Mouse (Mus musculus) stomach, embryonic 15.5 days (tissue): ENCODE data around the gene Sh3glb1. TPM values are rescaled to one million over a fixed set of nuclear protein-coding genes. Genes with fewer than 3 reads are reported as not detected.
"Not testable (repeated sequence)": the region's sequence is repeated elsewhere in the genome, so short reads cannot be mapped to it uniquely, and the experiment has no call there.

Source experiments
- ATAC-seq: fragments of 200-750 bp; cut with Nextera tagmentation; 2 replicates; pipeline ENCODE4 v1.8.0; 2017; ENCODE audit warnings: low read depth, moderate number of reproducible peaks, moderate TSS enrichment; ENCODE audit not compliant: insufficient read depth, low FRiP score
- H3K27ac ChIP-seq: fragments of 300-500 bp; sonication (generic); 2 replicates; pipeline ENCODE4 v1.5.1; 2015; ENCODE audit warnings: mild to moderate bottlenecking, inconsistent platforms
- H3K27me3 ChIP-seq: fragments of 300-500 bp; sonication (generic); replicated peaks from 2 replicates; pipeline ENCODE4 v1.6.1; 2015; ENCODE audit warnings: inconsistent platforms
- H3K36me3 ChIP-seq: fragments of 300-500 bp; sonication (generic); 2 replicates; pipeline ENCODE4 v1.6.1; 2015; ENCODE audit warnings: inconsistent platforms
- H3K4me1 ChIP-seq: fragments of 300-500 bp; sonication (generic); 2 replicates; pipeline ENCODE4 v1.6.1; 2015; ENCODE audit warnings: inconsistent platforms
- H3K4me2 ChIP-seq: fragments of 300-500 bp; sonication (generic); 2 replicates; pipeline ENCODE4 v1.6.1; 2015; ENCODE audit warnings: mild to moderate bottlenecking, inconsistent platforms
- H3K4me3 ChIP-seq: fragments of 300-500 bp; sonication (generic); replicated peaks from 2 replicates; pipeline ENCODE4 v1.5.1; 2015; ENCODE audit warnings: inconsistent platforms
- H3K9ac ChIP-seq: fragments of 300-500 bp; sonication (generic); 2 replicates; pipeline ENCODE4 v1.6.1; 2015; ENCODE audit warnings: inconsistent platforms
- H3K9me3 ChIP-seq: fragments of 300-500 bp; sonication (generic); 2 replicates; pipeline ENCODE4 v1.6.1; 2016; ENCODE audit warnings: inconsistent platforms
- WGBS: fragments of 180-500 bp; shearing (Covaris S2); methylation state at CpG from one replicate; pipeline ENCODE4 v1.1.7; 2015; 5-methylcytosine and 5-hydroxymethylcytosine counted together
- polyA plus RNA-seq: library from polyadenylated mRNA; unstranded; fragments of >200 nt; fragmentation: Nextera tagmentation; extraction: Ambion mirVana; gene quantifications from 2 replicates; pipeline ENCODE4 v1.2.1, GENCODE M21; 2015

The Sh3glb1 gene
- polyA plus RNA-seq, 1 experiment from 2014 or later: 98.1 TPM

GRCm38 (mm10) chr3:144723455-144723854 is 3.3 kb upstream of the Sh3glb1 start:
- WGBS: 43% methylated on average over 4 of the region's 4 CpGs
- H3K9ac ChIP-seq: no peak overlapping the region
- no peak overlapping the region for H3K4me3 ChIP-seq
- H3K27ac ChIP-seq: no peak overlapping the region
- H3K4me2 ChIP-seq: no peak overlapping the region
- H3K36me3 ChIP-seq: no peaks in the 10 kb centered on the region
- 0 out of 2 replicates have a peak, but pooled peaks cover 6% of the 10 kb centered on the region for H3K4me1 ChIP-seq
- H3K27me3 ChIP-seq: no peaks in the 10 kb centered on the region
- no peak for ATAC-seq
- no peaks in the 10 kb centered on the region for H3K9me3 ChIP-seq

DNA sequence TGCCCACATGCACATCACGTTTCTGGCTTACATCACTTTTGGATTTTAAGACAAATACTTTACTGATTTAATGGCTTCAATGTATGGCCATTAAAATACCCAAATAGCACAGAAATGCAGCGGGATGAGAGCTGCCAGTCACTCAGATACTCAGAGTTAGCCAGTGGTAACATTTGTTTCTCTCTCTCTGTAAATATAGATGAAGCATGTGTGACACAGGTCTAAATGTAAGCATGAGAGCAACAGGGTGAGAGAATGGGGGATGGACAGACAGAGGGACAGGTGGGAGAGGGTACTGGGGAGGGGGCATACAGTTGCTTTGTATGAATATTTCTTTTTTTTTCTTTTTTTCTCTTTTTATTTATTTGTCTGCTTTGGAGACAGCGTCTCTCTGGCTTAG is 2.4 kb upstream of the Sh3glb1 start:
- H3K4me1 ChIP-seq: peaks cover 12% of the 10 kb centered on the region; the same call in 1 of the 2 replicates
- not testable (repeated sequence) for H3K9me3 ChIP-seq, H3K9ac ChIP-seq, H3K4me3 ChIP-seq, H3K4me2 ChIP-seq, H3K27me3 ChIP-seq, H3K36me3 ChIP-seq, ATAC-seq, H3K27ac ChIP-seq
- 80% methylated on average over 3 of the region's 3 CpGs for WGBS

- Histone ChIP-seq H3K9ac (no peak overlapping the region), H3K4me2 (no peak overlapping the region), H3K36me3 (no peaks in the 10 kb centered on the region), H3K27me3 (no peaks in the 10 kb centered on the region), H3K4me3 (no peak overlapping the region), H3K9me3 (no peaks in the 10 kb centered on the region), H3K4me1 (peaks cover 13% of the 10 kb centered on the region; the same call in 1 of the 2 replicates), H3K27ac (no peak overlapping the region)
- WGBS: 75% methylated on average over 9 of the region's 9 CpGs
- no peak for ATAC-seq
Observed at GRCm38 (mm10) chr3:144721860-144722256, 1.7 kb upstream of the Sh3glb1 start.

DNA sequence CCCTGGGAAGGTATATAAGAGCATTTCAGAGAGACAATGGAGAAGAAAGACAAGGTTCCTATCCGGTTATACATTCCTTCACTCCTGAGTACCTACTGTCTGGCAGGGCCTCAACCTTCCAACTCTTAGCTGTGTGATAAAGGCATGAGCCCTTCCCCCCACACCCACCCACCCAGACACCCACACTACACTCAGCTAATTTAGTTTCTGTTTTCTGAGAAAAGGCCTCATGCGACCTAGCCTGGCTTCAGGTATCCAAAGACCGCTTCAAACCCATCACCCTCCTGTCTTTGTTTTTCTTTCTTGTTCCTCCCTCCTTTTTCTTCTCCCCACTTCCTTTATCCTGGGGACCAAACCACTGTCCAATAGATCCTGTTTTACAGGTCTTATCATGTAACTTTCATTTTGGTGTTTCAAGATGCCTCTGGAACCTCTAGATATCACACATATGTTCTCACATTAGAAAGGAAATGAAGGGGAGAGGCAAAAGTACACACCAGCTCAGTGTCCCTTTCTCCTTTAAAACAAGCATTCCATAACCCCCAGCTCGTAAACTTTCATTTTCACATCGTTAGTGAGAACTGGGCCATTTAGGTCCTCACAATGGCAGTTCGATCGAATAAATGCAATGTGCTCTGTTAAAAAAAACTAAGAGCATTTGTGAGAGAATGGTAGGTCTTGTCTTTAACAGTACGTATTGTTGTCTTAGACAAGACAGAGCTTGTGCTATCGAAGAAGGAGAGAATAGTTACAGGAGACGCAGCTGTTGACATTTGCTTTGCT is 1.1 kb upstream of the Sh3glb1 start:
- Histone ChIP-seq H3K36me3 (no peaks in the 10 kb centered on the region), H3K4me2 (peak overlapping the region; percentile 56), H3K4me3 (no peak overlapping the region), H3K4me1 (peaks cover 13% of the 10 kb centered on the region; the same call in 1 of the 2 replicates), H3K9me3 (no peaks in the 10 kb centered on the region), H3K27ac (0 out of 2 replicates have a peak overlapping the region, but pooled peaks have one; percentile 48), H3K9ac (no peak overlapping the region), H3K27me3 (no peaks in the 10 kb centered on the region)
- ATAC-seq: no peak
- 78% methylated on average over 10 of the region's 10 CpGs for WGBS

DNA sequence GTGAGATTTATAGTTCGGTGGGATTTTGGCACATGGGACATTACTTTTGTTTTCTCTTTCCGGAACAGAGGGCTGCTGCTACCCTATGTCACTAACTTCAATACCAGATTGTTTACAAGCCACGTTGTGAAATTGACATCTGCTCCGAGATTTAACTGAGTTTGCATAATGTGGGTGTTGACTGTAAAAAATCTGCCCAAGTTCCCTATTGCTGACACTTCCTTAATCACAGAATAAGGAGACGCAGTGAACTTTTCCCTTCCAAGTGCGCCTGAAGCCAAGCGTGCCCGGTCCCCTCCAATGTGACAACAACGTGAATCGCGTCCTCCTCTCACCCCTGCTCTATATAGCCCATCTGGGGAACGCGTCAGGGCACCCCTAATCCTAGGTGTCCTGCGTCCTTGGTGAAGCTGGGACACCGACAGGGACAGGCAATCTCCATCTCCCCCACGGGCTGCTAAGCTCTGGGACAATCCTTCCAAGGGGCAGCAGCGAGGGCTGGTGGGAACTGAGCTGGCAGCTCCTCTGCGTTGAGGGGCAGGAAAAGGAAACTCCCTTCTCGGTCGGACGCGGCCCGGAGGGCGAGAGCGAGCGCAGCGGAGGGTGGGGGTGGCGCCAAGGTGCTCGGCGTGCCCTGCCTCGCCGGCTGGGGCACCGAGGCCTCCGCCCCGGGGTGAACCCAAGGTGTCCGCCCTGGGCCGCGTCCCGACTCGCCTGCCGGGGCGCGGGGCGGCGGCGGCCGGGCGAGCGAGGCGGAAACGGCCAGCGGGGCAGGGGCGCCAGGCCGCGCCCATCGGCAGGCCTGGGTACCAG is 841 bp downstream of the Sh3glb1 start:
- peak overlapping the region; percentile 60 for H3K9ac ChIP-seq
- under 1% methylated on average over 34 of the region's 56 CpGs for WGBS
- peak overlapping the region; percentile 92 for H3K4me3 ChIP-seq
- ATAC-seq: peak; percentile 68
- H3K4me1 ChIP-seq: peaks cover 23% of the 10 kb centered on the region; the same call in 1 of the 2 replicates
- H3K36me3 ChIP-seq: no peaks in the 10 kb centered on the region
- H3K27me3 ChIP-seq: no peaks in the 10 kb centered on the region
- no peaks in the 10 kb centered on the region for H3K9me3 ChIP-seq
- peak overlapping the region; percentile 79 for H3K4me2 ChIP-seq
- H3K27ac ChIP-seq: peak overlapping the region; percentile 100

DNA sequence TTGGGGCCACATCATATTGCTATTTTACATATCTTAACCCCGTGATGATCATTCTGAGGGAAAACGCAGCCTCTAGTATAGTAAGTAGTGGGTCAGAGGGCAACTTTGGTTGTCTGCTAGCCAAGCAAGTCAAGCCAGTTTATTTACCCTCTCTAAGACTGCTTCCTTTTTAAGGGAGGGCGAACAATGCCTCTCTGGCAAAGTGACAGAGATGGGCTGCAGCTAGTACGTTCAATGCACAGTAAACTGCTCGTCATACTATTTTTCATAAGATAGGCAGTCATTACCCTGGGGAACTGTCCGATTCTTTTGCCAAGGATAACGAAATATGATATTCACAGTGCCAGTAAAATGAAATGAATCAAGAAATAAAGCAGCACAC is 1.4 kb downstream of the Sh3glb1 start:
- H3K36me3 ChIP-seq: no peaks in the 10 kb centered on the region
- no peaks in the 10 kb centered on the region for H3K27me3 ChIP-seq
- peaks cover 23% of the 10 kb centered on the region; the same call in 1 of the 2 replicates for H3K4me1 ChIP-seq
- 5% methylated on average over 7 of the region's 7 CpGs for WGBS
- H3K27ac ChIP-seq: peak overlapping the region; percentile 100
- H3K9ac ChIP-seq: peak overlapping the region; percentile 60; the same call in 1 of the 2 replicates
- no peak for ATAC-seq
- peak overlapping the region; percentile 79 for H3K4me2 ChIP-seq
- peak overlapping the region; percentile 92 for H3K4me3 ChIP-seq
- no peaks in the 10 kb centered on the region for H3K9me3 ChIP-seq

DNA sequence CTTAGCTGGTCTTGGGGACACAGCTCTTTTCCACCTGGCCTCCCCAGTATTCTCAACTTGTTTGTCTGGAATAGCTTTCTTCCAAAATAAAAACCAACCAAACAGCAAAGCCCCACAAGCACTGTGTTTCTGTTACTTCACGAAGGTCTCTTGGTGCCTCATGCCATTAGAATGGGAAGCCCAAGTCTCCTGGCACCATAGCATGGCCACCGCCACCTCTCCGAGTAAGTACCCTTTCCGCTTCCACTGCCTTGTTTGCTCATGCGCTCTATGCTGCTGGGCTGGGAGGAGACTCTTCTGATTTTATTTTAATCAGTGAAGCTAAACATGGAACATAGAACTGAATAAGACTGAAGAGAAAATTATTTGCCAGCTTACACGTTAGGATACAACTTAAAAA is 2.3 kb downstream of the Sh3glb1 start:
- Histone ChIP-seq H3K36me3 (no peaks in the 10 kb centered on the region), H3K27ac (no peak overlapping the region), H3K9ac (no peak overlapping the region), H3K4me2 (peak overlapping the region; percentile 29; the same call in 1 of the 2 replicates), H3K9me3 (no peaks in the 10 kb centered on the region), H3K27me3 (no peaks in the 10 kb centered on the region), H3K4me3 (0 out of 2 replicates have a peak overlapping the region, but pooled peaks have one; percentile 12), H3K4me1 (peaks cover 23% of the 10 kb centered on the region; the same call in 1 of the 2 replicates)
- WGBS: 76% methylated on average over 6 of the region's 6 CpGs
- no peak for ATAC-seq

GRCm38 (mm10) chr3:144717121-144717520 is 3.0 kb downstream of the Sh3glb1 start:
- no peak for ATAC-seq
- WGBS: 76% methylated on average over 3 of the region's 3 CpGs
- Histone ChIP-seq H3K27me3 (no peaks in the 10 kb centered on the region), H3K4me1 (peaks cover 23% of the 10 kb centered on the region; the same call in 1 of the 2 replicates), H3K9ac (no peak overlapping the region), H3K27ac (no peak overlapping the region), H3K9me3 (no peaks in the 10 kb centered on the region), H3K36me3 (peaks cover 4% of the 10 kb centered on the region; the same call in 1 of the 2 replicates), H3K4me3 (no peak overlapping the region), H3K4me2 (no peak overlapping the region)

GRCm38 (mm10) chr3:144715901-144716300 is 4.2 kb downstream of the Sh3glb1 start:
- Histone ChIP-seq H3K4me1 (peaks cover 23% of the 10 kb centered on the region; the same call in 1 of the 2 replicates), H3K36me3 (peaks cover 7% of the 10 kb centered on the region; the same call in 1 of the 2 replicates), H3K9me3 (no peaks in the 10 kb centered on the region), H3K4me3 (no peak overlapping the region), H3K27ac (no peak overlapping the region), H3K4me2 (no peak overlapping the region), H3K9ac (no peak overlapping the region), H3K27me3 (no peaks in the 10 kb centered on the region)
- ATAC-seq: no peak
- WGBS: 53% methylated on average over 9 of the region's 9 CpGs

- Histone ChIP-seq H3K36me3 (peaks cover 7% of the 10 kb centered on the region; the same call in 1 of the 2 replicates), H3K4me1 (peaks cover 23% of the 10 kb centered on the region; the same call in 1 of the 2 replicates), H3K9me3 (no peaks in the 10 kb centered on the region), H3K27ac (no peak overlapping the region), H3K27me3 (no peaks in the 10 kb centered on the region), H3K4me3 (no peak overlapping the region), H3K4me2 (no peak overlapping the region), H3K9ac (no peak overlapping the region)
- WGBS: 74% methylated on average over 7 of the region's 7 CpGs
- ATAC-seq: no peak
Observed at GRCm38 (mm10) chr3:144715033-144715432, 5.1 kb downstream of the Sh3glb1 start.

- peaks cover 7% of the 10 kb centered on the region; the same call in 1 of the 2 replicates for H3K36me3 ChIP-seq
- H3K27ac ChIP-seq: 0 out of 2 replicates have a peak overlapping the region, but pooled peaks have one; percentile 26
- H3K9ac ChIP-seq: no peak overlapping the region
- H3K4me2 ChIP-seq: no peak overlapping the region
- no peaks in the 10 kb centered on the region for H3K9me3 ChIP-seq
- WGBS: 65% methylated on average over 8 of the region's 8 CpGs
- H3K4me1 ChIP-seq: peaks cover 23% of the 10 kb centered on the region; the same call in 1 of the 2 replicates
- no peak overlapping the region for H3K4me3 ChIP-seq
- H3K27me3 ChIP-seq: no peaks in the 10 kb centered on the region
- no peak for ATAC-seq
Observed at GRCm38 (mm10) chr3:144714606-144715005, 5.5 kb downstream of the Sh3glb1 start.
